Mouse (Mus musculus) cerebellum, adult 2 months (tissue): ENCODE results near the gene Ntn1.

Source experiments
- CTCF ChIP-seq: fragments of 200-500 bp; IDR thresholded peaks from 2 replicates; pipeline ENCODE4 v1.5.1; 2011; ENCODE audit warnings: low read depth, mild to moderate bottlenecking, control low read depth, low read length, moderate library complexity, borderline replicate concordance; ENCODE audit not compliant: insufficient read depth
- POLR2A ChIP-seq: fragments of 200-500 bp; IDR thresholded peaks from 2 replicates; pipeline ENCODE4 v1.6.1; 2011; ENCODE audit warnings: low read length, control low read depth, borderline replicate concordance; ENCODE audit not compliant: insufficient read depth

GRCm38 (mm10) chr11:68231558-68231957 lies 169.1 kb downstream of the Ntn1 start:
- TF ChIP-seq CTCF, result no peak
- no peak for TF ChIP-seq POLR2A
